Mouse (Mus musculus): ENCODE measurements at regions not wholly inside any gene's neighbourhood (a gene's known extent, or its start where the extent isn't known, plus 50 kb on each side); places are given as distances from the start of the nearest gene placed in this dataset.

DNA sequence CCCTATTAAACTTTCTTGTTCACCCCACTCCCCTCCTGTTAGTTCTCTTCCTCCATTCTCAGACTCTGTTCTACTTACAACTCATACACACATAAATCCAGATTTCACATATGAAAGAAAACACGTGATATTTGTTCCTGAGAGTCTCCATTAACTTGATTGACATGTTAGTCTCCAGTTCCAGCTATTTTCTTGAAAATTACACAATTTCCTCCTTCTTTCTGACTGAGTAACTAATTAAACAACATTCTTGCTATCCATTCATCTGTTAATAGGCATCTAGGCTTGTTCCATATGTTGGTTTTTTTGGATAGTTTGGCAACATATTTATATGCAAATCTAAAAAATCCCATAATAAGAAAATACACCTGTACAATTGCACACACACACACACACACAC is 161.7 kb upstream of the Nr2f1 start:
- ATAC-seq (replicated peaks; ENCODE audit: low FRiP score) (no peak), DNase-seq (ENCODE audit: low spot score) (no peak)
- Histone ChIP-seq H3K4me3 (ENCODE audit: low read depth, low read length) (no peak overlapping the region), H3K4me1 (replicated peaks; ENCODE audit: control insufficient read depth, insufficient read depth, low read length) (no peaks in the 10 kb centered on the region), H3K4me2 (no peak overlapping the region), H3K27me3 (replicated peaks; ENCODE audit: control insufficient read depth, insufficient read depth, low read length) (no peaks in the 10 kb centered on the region), H3K9ac (ENCODE audit: low read depth, low read length) (no peak overlapping the region), H3K9me3 (ENCODE audit: control insufficient read depth, low read length) (no peaks in the 10 kb centered on the region), H3K36me3 (ENCODE audit: control insufficient read depth, insufficient read depth, low read length) (no peaks in the 10 kb centered on the region), H3K27ac (ENCODE audit: low read depth, low read length) (no peak overlapping the region)
- 56% methylated on average over 1 of the region's 1 CpGs for WGBS

DNA sequence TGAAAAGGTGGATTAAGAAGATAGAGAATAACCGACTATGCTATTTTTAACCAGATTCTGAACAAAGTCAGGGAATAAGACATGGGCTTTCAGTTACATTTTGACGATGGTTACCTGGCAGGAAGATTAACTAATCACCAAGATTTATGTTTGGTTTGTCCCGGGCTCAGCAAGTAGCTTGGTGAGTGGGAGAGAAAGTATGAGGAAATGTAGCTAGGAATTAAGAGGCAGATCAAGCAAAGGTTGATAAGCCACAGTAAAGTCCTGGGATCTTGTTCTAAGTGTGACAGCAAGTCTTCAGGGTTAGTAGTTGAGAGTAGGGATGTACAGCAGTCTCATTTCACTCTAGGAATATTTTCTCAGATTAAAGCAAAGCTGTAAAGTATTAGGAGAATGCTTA is 149.3 kb upstream of the Nr2f1 start:
- Histone ChIP-seq H3K27me3 (replicated peaks; ENCODE audit: control insufficient read depth, insufficient read depth, low read length) (no peaks in the 10 kb centered on the region), H3K9me3 (ENCODE audit: control insufficient read depth, low read length) (no peaks in the 10 kb centered on the region), H3K4me3 (ENCODE audit: low read depth, low read length) (no peak overlapping the region), H3K27ac (ENCODE audit: low read depth, low read length) (no peak overlapping the region), H3K9ac (ENCODE audit: low read depth, low read length) (no peak overlapping the region), H3K36me3 (ENCODE audit: control insufficient read depth, insufficient read depth, low read length) (no peaks in the 10 kb centered on the region), H3K4me2 (no peak overlapping the region), H3K4me1 (replicated peaks; ENCODE audit: control insufficient read depth, insufficient read depth, low read length) (no peaks in the 10 kb centered on the region)
- ATAC-seq (replicated peaks; ENCODE audit: low FRiP score) (no peak), DNase-seq (ENCODE audit: low spot score) (no peak)
- WGBS, result 50% methylated on average over 3 of the region's 3 CpGs

DNA sequence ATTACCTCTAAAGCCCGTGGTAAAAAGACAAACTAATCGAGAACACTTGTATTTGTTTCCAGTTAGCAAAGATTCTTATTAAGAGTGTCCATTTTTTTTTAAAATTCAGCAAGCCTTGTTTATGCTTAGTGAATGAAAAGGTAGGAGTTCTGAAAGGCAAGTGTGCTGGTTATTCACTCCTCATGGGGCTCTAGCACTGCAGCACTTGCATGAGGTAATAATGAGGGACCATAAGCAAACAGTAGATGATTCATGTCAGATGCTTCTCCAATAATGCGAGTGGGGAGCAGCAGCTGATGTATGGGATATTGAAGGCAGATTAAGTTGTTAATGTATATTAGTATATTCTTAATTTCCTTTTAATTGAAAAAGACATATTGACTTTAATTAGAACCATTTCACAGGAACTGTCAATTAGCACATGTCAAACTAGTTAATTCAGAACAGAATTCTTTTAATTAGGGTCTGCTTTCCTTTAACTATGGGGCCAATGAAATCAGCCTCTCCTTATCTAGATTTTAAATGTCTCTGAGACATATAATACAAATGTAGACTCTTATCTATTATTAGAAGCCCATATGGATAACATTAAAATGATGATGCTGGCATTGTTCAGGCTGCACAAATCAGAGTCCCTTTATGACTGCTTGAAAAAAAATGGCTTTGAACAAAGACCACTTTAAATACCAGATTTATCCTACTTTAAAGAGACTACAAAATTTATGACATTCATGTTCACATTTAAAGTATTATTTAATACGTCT is 125.1 kb upstream of the Nr2f1 start:
- WGBS, result 75% methylated on average over 4 of the region's 4 CpGs
- ATAC-seq (replicated peaks; ENCODE audit: low FRiP score) (no peak), DNase-seq (ENCODE audit: low spot score) (no peak)
- H3K4me1 ChIP-seq (replicated peaks; ENCODE audit: control insufficient read depth, insufficient read depth, low read length), result no peaks in the 10 kb centered on the region
- H3K4me3 ChIP-seq (ENCODE audit: low read depth, low read length), result no peak overlapping the region
- H3K27me3 ChIP-seq (replicated peaks; ENCODE audit: control insufficient read depth, insufficient read depth, low read length), result no peaks in the 10 kb centered on the region
- no peak overlapping the region for H3K4me2 ChIP-seq
- no peaks in the 10 kb centered on the region for H3K36me3 ChIP-seq (ENCODE audit: control insufficient read depth, insufficient read depth, low read length)
- no peak overlapping the region for H3K27ac ChIP-seq (ENCODE audit: low read depth, low read length)
- no peaks in the 10 kb centered on the region for H3K9me3 ChIP-seq (ENCODE audit: control insufficient read depth, low read length)
- H3K9ac ChIP-seq (ENCODE audit: low read depth, low read length), result no peak overlapping the region

DNA sequence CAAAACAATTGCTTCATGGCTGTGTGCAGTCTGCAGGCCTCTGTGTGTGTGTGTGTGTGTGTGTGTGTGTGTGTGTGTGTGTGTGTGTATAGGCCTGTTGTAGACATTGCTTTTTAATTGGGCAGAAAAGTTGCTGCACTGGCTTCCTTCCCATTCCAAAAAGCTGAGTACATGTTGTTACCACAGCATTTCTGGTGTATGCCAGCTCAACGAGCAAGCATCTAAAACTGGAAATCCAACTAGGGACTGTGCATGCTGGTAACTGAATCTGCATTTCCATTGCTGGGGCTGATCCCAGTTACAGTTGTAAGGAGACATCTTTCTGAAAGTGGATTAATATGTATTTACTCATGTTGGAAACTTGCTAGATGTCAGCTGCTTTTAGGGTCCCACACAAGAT is 123.6 kb upstream of the Nr2f1 start:
- Histone ChIP-seq H3K4me1 (replicated peaks; ENCODE audit: control insufficient read depth, insufficient read depth, low read length) (no peaks in the 10 kb centered on the region), H3K27ac (ENCODE audit: low read depth, low read length) (no peak overlapping the region), H3K4me2 (no peak overlapping the region), H3K9ac (ENCODE audit: low read depth, low read length) (no peak overlapping the region), H3K4me3 (ENCODE audit: low read depth, low read length) (no peak overlapping the region), H3K9me3 (ENCODE audit: control insufficient read depth, low read length) (no peaks in the 10 kb centered on the region; the same call in 1 of the 2 replicates), H3K27me3 (replicated peaks; ENCODE audit: control insufficient read depth, insufficient read depth, low read length) (no peaks in the 10 kb centered on the region), H3K36me3 (ENCODE audit: control insufficient read depth, insufficient read depth, low read length) (no peaks in the 10 kb centered on the region)
- 66% methylated on average over 1 of the region's 1 CpGs for WGBS
- DNase-seq (ENCODE audit: low spot score), result no peak
- ATAC-seq (replicated peaks; ENCODE audit: low FRiP score), result no peak

DNA sequence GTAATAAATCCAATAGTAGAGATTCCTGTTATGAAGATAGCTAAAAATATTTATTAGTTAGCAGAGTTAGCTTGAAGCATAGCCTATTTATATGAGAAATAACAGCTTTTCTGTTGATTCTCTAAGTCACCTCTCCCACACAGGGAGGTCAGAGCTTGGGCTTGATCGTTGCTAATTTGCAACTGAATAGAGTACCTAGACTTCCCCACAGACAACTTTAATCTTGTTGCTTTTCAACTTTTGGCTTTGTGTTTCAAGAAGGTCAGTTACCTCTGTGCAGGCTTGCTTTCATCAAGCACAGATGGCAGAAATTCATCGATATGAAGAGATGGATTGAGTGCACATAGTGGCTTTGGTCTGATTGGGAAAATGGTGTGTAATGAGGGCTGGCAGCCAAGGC is 118.9 kb upstream of the Nr2f1 start:
- Histone ChIP-seq H3K4me1 (replicated peaks; ENCODE audit: control insufficient read depth, insufficient read depth, low read length) (no peaks in the 10 kb centered on the region), H3K36me3 (ENCODE audit: control insufficient read depth, insufficient read depth, low read length) (no peaks in the 10 kb centered on the region), H3K27ac (ENCODE audit: low read depth, low read length) (no peak overlapping the region), H3K9me3 (ENCODE audit: control insufficient read depth, low read length) (no peaks in the 10 kb centered on the region; the same call in 1 of the 2 replicates), H3K9ac (ENCODE audit: low read depth, low read length) (no peak overlapping the region), H3K4me3 (ENCODE audit: low read depth, low read length) (no peak overlapping the region), H3K27me3 (replicated peaks; ENCODE audit: control insufficient read depth, insufficient read depth, low read length) (no peaks in the 10 kb centered on the region), H3K4me2 (no peak overlapping the region)
- DNase-seq (ENCODE audit: low spot score) (no peak), ATAC-seq (replicated peaks; ENCODE audit: low FRiP score) (no peak)
- 90% methylated on average over 2 of the region's 2 CpGs for WGBS

DNA sequence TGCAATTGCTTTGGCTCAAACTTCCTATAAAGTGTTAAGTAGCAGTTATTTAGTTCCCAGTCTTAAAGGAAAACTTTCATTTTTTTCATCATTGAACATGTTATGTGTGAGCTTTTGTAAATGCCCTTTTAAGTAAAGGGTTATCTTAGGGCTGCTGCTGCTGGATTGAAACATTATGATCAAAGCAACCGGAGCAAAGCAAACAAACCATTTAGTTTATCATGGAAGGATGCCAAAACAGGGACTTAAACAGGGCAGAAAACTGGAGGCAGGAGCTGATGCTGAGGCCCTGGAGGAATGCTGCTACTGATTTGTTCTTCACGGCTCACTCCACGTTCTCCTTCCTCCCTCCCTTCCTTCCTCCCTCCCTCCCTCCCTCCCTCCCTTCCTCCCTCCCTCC is 111.3 kb upstream of the Nr2f1 start:
- Histone ChIP-seq H3K9me3 (ENCODE audit: control insufficient read depth, low read length) (no peaks in the 10 kb centered on the region), H3K4me3 (ENCODE audit: low read depth, low read length) (no peak overlapping the region), H3K9ac (ENCODE audit: low read depth, low read length) (no peak overlapping the region), H3K36me3 (ENCODE audit: control insufficient read depth, insufficient read depth, low read length) (no peaks in the 10 kb centered on the region), H3K27me3 (replicated peaks; ENCODE audit: control insufficient read depth, insufficient read depth, low read length) (no peaks in the 10 kb centered on the region), H3K27ac (ENCODE audit: low read depth, low read length) (no peak overlapping the region), H3K4me1 (replicated peaks; ENCODE audit: control insufficient read depth, insufficient read depth, low read length) (no peaks in the 10 kb centered on the region), H3K4me2 (no peak overlapping the region)
- DNase-seq (ENCODE audit: low spot score), result no peak
- WGBS, result 57% methylated on average over 3 of the region's 3 CpGs
- no peak for ATAC-seq (replicated peaks; ENCODE audit: low FRiP score)

Measured in liver, embryonic 11.5 days (tissue).